Mouse (Mus musculus) embryonic fibroblast, embryonic 13.5 days (primary cell): ENCODE results near the gene Upp2. TPM values are rescaled to one million over a fixed set of nuclear protein-coding genes. Genes with fewer than 3 reads are reported as not detected.

Experiments used
- H3K27ac ChIP-seq: 2 replicates; pipeline ENCODE4 v1.5.1; 2012; ENCODE audit warnings: low read length, control low read depth, inconsistent platforms; ENCODE audit not compliant: insufficient read depth
- H3K4me1 ChIP-seq: 2 replicates; pipeline ENCODE4 v1.6.1; 2011; ENCODE audit warnings: low read length; ENCODE audit not compliant: control insufficient read depth, insufficient read depth
- H3K4me3 ChIP-seq: 2 replicates; pipeline ENCODE4 v1.5.1; 2011; ENCODE audit warnings: mild to moderate bottlenecking, control low read depth, low read length; ENCODE audit not compliant: insufficient read depth
- CTCF ChIP-seq: IDR thresholded peaks from 2 replicates; pipeline ENCODE4 v1.5.1; 2011; ENCODE audit warnings: mild to moderate bottlenecking, control low read depth, low read length, moderate library complexity, borderline replicate concordance; ENCODE audit not compliant: insufficient read depth
- POLR2A ChIP-seq: IDR thresholded peaks from 2 replicates; pipeline ENCODE4 v1.6.1; 2011; ENCODE audit warnings: low read depth, mild to moderate bottlenecking, control low read depth, low read length, moderate library complexity
- polyA plus RNA-seq: library from polyadenylated mRNA; stranded (reverse); fragments of >200 nt; gene quantifications from 2 replicates; pipeline ENCODE4 v1.2.4, GENCODE M21; 2011; ENCODE audit warnings: low read depth; ENCODE audit not compliant: missing spikeins, insufficient read length

The Upp2 gene
- polyA plus RNA-seq, 1 experiment: 6.2 TPM

- Histone ChIP-seq H3K4me3 (no peak overlapping the region), H3K4me1 (peaks cover 8% of the 10 kb centered on the region; the same call in 1 of the 2 replicates), H3K27ac (no peak overlapping the region)
- TF ChIP-seq CTCF: no peak
- no peak for TF ChIP-seq POLR2A
These were observed 36.6 kb upstream of the Upp2 start for GRCm38 (mm10) chr2:58530521-58530920.

- TF ChIP-seq CTCF: no peak
- no peak for TF ChIP-seq POLR2A
- H3K27ac ChIP-seq: no peak overlapping the region
- peaks cover 8% of the 10 kb centered on the region; the same call in 1 of the 2 replicates for H3K4me1 ChIP-seq
- no peak overlapping the region for H3K4me3 ChIP-seq
These were observed 34.7 kb upstream of the Upp2 start for GRCm38 (mm10) chr2:58532260-58532850.

GRCm38 (mm10) chr2:58533521-58534001 is 33.5 kb upstream of the Upp2 start:
- Histone ChIP-seq H3K4me1 (peaks cover 8% of the 10 kb centered on the region; the same call in 1 of the 2 replicates), H3K27ac (peak overlapping the region; percentile 14), H3K4me3 (no peak overlapping the region)
- no peak for TF ChIP-seq CTCF
- no peak for TF ChIP-seq POLR2A

DNA sequence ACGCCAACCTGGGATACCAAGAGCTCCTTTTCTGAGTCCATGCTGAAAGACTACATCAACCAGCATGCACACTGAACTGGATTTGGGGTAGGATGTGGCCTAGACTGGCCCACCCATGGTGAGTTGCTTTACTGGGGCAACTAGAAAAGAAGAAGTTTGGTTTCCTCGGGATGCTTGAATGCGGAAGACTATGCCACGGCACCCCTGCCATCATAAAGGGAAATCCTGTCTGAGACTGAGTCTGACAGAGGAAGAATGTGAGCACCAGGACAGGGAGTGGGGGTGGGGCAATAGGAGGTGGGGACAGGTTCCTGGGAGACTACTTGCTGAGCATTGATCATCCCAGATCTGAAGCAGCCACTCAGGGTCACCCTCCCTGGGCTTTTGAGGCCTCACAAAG is 32.7 kb upstream of the Upp2 start:
- Histone ChIP-seq H3K27ac (no peak overlapping the region), H3K4me3 (no peak overlapping the region), H3K4me1 (peaks cover 8% of the 10 kb centered on the region; the same call in 1 of the 2 replicates)
- TF ChIP-seq CTCF: no peak
- TF ChIP-seq POLR2A: no peak

GRCm38 (mm10) chr2:58535233-58535632 is 31.9 kb upstream of the Upp2 start:
- Histone ChIP-seq H3K27ac (no peak overlapping the region), H3K4me1 (peaks cover 8% of the 10 kb centered on the region; the same call in 1 of the 2 replicates), H3K4me3 (no peak overlapping the region)
- no peak for TF ChIP-seq POLR2A
- no peak for TF ChIP-seq CTCF

DNA sequence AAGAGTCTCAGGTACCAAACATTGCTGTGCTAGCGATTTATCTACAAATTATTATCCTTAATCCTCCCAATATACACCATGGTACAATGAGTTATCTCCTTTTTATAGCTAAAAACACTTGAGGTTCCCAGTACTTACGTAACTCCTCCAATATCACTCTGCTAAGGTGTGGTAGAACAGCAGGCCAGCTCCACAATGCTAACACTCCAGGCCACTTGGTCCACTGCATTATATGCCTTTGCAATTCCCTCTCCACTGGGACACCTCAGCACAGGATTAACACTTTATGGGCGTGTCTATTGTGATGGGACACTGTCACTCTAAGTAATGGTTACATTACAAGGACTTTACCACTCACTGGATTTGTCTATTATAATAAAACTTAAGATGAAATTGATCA is 30.3 kb upstream of the Upp2 start:
- Histone ChIP-seq H3K4me1 (peaks cover 8% of the 10 kb centered on the region; the same call in 1 of the 2 replicates), H3K4me3 (no peak overlapping the region), H3K27ac (no peak overlapping the region)
- TF ChIP-seq POLR2A (no peak), CTCF (no peak)

DNA sequence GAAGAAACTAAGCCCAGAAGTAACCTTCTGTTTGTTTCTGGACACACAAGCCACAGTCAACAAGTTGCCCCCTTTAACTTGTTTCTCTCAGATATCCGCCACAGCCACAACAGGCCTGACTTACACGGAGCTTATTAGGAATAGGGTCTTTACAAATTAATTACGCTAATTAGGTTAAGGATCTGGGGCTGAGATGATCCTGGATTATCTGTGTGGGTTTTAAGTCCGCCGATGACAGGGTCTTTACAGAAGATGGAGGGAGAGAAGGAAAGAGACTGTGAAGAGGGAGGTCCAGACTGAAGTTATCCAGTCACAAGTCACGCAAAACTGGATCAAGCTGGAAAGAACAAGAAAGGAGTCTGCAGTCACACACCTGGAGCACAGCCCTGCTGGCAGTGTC is 28.9 kb upstream of the Upp2 start:
- H3K4me1 ChIP-seq: peaks cover 6% of the 10 kb centered on the region; the same call in 1 of the 2 replicates
- TF ChIP-seq POLR2A: no peak
- no peak for TF ChIP-seq CTCF
- H3K4me3 ChIP-seq: no peak overlapping the region
- no peak overlapping the region for H3K27ac ChIP-seq

DNA sequence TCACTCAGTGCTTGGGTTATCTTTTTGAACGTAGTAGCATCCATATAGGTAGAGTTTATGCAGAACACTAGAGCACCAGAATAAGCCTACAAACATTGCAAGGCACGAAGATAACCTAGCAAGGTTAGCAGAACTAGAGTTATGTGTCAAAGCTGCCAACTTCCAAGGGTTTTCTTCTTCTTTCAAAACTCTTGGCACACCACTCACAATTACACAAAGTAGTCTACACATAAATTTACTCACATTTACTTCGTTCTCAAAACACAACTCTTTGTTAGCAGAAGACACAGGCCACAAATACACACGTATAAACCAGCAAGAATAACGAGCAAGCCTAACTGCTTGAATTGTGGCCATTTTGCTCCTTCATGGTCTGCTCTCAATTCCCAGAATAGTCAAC is 23.8 kb upstream of the Upp2 start:
- peaks cover 9% of the 10 kb centered on the region for H3K4me1 ChIP-seq
- H3K27ac ChIP-seq: no peak overlapping the region
- no peak overlapping the region for H3K4me3 ChIP-seq
- TF ChIP-seq CTCF (no peak), POLR2A (no peak)

- TF ChIP-seq POLR2A: no peak
- no peak for TF ChIP-seq CTCF
- no peak overlapping the region for H3K4me3 ChIP-seq
- peaks cover 9% of the 10 kb centered on the region for H3K4me1 ChIP-seq
- no peak overlapping the region for H3K27ac ChIP-seq
These were observed 22.7 kb upstream of the Upp2 start for GRCm38 (mm10) chr2:58544368-58544767.

GRCm38 (mm10) chr2:58546264-58546663 is 20.8 kb upstream of the Upp2 start:
- H3K4me1 ChIP-seq: peaks cover 10% of the 10 kb centered on the region
- peak overlapping the region; percentile 54 for H3K27ac ChIP-seq
- H3K4me3 ChIP-seq: no peak overlapping the region
- no peak for TF ChIP-seq POLR2A
- no peak for TF ChIP-seq CTCF
